Mouse (Mus musculus) kidney, adult 2 months (tissue): ENCODE data around the gene Pex19.
A peak's percentile ranks its signal among the peaks of the same experiment; 100 is the strongest.

ENCODE experiments used
- CTCF ChIP-seq: fragments of 200-500 bp; conservative IDR thresholded peaks from 2 replicates; pipeline ENCODE4 v1.5.1; 2011; ENCODE audit warnings: low read depth, mild to moderate bottlenecking, control low read depth, low read length, moderate library complexity, mixed read lengths; ENCODE audit not compliant: insufficient read depth, insufficient read length
- POLR2A ChIP-seq: fragments of 200-500 bp; IDR thresholded peaks from one replicate; pipeline ENCODE4 v1.6.1; 2011; ENCODE audit warnings: low read depth, low read length, control low read depth

DNA sequence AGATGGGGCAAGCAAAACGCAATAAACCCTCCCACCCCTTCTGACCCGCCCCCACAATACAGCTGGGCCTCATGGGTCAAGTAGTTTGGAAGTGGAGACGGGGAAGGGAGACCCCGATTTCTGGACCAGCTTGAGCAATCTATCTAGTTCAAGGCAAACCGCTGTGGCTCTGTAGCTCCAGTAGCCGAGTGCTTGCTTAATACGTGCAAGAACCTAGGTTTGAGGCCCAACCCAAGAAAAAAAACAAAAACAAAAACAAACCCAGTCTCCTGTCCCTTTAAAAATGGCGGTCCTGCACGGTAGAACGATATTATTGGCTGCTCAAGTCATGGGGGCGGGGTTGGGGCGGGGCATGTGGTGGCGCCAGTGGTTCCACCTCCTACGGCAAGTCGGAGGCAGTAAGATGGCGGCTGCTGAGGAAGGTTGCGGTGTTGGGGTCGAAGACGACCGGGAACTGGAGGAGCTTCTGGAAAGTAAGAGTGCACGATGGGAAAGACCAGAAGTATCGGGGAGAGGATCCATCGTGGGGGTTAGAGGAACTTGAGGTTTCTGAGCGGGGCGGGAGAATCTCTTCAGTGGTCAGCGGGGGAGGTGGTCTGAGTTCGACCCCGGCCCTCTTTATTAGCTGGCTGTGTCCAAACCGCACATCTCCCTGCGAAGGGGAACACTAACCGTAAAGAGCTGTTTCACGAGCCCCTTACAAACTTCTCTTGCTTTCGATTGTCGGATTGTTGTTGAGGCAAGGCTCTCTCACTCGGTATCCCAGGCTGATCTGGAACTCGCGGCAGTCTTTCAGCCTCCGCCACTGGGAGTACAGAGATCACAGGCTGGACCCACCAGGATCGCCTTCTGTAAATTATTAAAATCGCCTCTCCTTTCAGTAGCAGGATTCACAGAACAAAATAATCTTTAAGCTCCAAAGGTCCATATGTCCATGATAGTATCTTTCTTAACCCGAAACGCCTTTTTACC is at the start of gene Pex19:
- TF ChIP-seq CTCF (no peak), POLR2A (peak; percentile 51)
